Mouse (Mus musculus) CH12F3 (cell line): ENCODE results near the gene Pcmtd2.
"Not testable (repeated sequence)": the region's sequence is repeated elsewhere in the genome, so short reads cannot be mapped to it uniquely, and the experiment has no call there.

Experiments
- in situ Hi-C: fragments of 300-500 bp; cut with MboI; formaldehyde crosslinking; loops from 2 replicates; pipeline ENCODE4 v1.14.3; 2020; ENCODE audit warnings: low sequenced_read_pairs

The Pcmtd2 gene

DNA sequence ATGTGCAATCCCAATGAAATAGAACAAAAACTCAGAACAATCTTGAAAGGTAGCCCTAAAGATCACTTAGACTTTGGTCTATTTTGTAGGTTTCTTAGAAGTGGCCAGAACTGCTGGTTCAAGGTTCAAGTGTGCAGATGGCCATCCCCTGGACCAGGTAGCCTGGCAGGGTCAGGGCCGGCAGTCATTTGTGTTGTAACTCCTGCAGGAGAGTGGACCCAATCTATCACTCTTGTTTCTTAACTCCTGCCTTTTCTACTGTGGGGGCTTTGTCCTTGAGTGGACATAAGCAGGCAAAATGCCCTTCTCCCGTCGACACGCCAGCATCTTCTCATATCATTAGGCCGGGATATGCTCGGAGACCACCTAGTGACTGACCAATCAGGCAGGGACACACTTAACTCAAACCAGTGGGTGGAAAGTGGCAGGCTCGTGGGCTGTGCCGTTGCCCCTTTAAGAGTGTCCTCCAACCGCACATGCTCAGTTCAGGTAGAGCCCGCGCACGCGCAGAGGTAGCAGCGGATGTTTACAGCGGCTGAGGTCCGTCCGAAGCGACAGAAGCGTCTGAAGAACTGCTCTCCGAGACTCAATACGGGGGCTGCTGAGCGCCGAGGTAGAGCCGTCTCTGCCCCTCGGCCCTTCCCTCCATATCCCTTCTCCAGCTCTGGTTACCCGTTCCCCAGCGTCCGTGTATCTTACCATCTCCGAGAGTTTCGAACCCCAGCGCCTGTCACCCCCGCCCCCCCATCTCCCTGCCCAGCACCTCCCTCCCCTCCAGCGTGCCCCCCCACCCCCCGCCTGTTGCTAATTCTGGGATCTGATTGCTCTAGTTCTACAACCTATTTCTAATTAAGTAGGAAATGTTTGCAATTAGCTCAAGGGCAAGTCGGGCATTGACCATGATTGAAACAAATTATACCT, at the start of gene Pcmtd2:
TSS of gene Pcmtd2 (plus strand) at position 483 of the 921 bp plus-strand sequence.
- in situ Hi-C loops: no loop called here

DNA sequence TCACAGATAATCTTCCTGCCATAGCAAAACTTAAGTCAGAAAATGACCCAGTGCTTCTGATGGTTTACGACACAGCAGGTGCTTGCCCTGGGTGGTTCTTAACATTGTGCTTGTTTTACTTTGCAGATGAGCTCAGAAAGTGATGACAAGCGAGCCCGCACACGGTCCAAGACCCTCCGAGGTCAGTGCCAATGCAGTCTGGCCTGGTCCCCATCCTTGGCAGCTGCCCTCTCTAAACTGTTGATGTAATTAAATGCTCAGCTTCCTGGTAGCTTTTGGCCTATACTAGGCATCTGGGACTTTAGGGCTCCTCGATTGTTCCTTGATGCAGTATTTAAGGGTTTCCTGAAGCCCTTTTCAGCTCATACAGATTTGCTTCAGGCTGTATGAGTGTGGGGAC, 48.3 kb upstream of the Pcmtd2 start:
- in situ Hi-C loops: no loop called here

DNA sequence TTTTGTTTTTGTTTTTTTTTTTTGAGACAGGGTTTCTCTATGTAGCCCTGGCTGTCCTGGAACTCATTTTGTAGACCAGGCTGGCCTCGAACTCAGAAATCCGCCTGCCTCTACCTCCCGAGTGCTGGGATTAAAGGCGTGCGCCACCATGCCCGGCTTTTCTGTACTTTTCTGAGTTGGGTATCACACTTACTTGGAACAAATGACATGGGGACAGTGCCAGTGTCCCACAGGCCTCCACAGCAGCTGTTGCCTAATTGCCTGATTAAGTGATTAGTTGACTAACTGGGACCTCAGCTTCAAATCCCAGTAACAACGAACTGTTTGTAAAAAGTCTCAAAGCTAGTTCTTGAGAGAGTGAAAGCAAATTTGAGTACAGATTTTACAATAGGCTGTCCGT, 44.5 kb upstream of the Pcmtd2 start:
- in situ Hi-C loops: not testable (repeated sequence)

DNA sequence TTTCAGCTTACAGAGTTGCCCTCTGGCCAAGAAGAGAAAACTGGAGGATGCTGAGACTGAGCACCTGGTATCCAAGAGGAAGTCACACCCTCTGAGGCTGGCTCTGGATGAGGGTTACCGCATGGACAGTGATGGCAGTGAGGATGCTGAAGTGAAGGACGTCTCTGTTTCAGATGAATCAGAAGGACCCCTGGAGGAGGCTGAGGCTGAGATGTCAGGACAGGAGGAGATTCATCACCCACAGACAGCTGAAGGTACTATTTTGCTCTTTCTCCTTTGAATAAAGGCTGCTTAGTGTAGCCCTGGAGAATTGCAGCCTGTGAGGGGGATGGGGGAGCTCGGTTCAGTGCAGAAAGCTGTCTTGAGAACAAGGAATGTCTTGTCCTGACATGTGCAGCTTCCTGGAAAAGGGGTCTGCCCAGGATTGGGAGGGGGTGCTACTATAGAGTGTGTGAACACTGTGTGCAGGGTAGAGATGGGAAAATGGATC, 42.0 kb upstream of the Pcmtd2 start:
- in situ Hi-C loops: no loop called here

DNA sequence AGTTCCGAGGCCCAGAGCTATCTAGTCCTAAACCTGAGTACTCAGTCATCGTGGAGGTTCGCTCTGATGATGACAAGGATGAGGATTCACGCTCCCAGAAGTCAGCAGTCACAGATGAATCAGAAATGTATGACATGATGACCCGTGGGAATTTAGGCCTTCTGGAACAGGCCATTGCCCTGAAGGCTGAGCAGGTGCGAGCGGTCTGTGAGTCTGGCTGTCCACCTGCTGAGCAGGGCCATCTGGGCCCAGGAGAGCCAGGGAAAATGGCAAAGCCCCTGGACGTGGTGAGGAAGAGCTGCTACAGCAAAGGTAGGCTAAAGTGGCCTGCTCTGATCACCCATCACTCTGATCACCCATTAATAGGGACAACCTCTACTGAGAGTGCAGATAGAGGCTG, 40.0 kb upstream of the Pcmtd2 start:
- in situ Hi-C loops: no loop called here

DNA sequence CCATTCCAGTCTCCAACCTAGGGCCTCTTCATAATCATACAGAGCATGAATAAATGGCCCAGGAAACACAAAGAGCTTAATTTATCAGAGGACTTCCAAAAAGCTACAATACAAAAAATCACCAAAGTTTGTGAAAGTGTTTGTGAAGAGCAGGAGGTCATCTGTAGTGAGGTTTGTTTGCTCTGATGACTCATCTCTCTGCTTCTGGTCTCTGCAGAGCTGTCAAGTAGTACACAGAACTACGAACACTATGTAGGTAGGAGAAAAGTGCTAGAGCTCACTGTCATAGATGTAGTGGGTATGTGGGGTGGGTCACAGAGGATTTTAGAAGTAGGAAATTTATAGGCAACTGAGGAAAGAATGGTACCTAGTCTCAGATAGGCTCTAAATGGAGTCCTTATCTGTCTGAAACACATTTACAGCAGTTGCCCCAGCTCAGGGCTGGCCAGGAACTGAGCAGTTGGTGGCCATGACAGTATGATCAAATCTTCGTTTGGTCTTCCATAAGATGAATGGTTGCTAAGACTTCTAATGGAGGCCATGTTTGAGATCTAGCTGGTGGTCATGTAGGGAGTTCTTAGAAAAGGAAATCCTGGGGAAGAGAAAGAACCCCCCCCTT, 8.5 kb upstream of the Pcmtd2 start:
- in situ Hi-C loops: no loop called here

DNA sequence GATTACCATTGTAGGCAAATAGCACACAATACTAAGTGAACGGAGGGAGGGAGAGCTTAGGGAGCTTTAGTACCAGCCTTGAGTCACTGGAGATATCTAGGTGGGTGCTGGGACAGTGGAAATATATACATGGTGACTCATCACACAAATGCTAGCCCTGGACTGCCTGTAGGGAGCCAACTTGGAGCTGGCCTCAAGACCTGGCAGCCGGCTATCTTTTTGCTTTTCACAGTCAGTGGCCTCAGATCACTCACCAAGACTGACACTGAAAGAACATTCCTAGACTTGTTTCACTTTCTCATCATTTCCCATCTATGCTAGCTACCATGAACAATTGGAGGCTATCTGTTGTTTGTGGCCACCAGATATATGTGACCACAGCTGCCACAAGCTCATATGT, 4.9 kb upstream of the Pcmtd2 start:
- in situ Hi-C loops: no loop called here

DNA sequence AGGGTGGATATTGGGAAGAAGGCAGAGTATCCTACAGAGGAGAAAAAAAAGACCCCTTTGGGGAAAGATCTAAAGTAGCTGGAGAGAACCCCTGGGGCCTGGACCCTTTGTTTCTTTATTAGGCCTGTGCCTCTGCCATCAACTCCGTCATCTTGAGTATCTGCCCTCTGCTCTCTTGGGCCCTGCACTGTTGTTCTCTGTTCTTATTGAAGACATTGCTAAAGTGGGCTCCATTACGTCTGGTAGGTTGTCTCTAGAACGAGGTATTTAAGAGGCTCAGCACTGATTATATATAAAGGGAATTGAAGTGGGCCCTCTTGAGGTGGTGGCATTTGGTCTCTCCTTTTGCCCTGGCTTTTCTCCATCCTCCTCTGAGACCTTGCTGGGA, 633 bp downstream of the Pcmtd2 start:
- in situ Hi-C loops: no loop called here

DNA sequence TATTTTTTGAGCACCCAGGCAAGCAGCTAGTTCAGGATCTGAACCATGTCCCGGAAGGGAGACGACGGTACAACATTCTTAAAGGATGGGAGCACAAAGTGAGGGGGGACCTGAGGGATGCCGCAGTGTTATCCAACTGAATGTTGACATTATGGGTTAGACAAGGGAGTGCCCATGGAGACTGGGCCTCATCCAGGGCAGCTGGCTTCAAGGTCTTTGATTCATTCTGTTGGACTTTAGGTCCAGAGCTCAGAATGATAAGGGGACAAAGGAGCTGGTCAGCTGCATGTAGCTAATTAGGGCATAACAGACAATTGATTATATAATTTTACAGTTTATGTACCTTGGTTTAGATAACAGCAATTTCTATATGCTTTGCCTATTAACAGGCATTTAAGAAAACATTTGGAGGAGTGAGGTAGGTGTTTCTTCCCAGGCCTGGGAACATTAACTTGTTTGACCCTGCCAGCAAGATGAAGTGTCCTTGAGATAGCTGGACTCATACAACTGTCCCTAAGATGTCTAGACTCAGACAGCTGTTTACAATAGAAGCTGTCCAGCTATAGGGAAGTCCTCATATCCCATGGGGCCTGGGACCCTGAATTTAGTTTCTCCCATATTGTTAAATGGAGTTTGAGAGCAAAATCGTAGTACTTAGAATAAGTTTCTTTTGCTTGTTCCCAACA, 8.2 kb downstream of the Pcmtd2 start:
- in situ Hi-C loops: no loop called here

DNA sequence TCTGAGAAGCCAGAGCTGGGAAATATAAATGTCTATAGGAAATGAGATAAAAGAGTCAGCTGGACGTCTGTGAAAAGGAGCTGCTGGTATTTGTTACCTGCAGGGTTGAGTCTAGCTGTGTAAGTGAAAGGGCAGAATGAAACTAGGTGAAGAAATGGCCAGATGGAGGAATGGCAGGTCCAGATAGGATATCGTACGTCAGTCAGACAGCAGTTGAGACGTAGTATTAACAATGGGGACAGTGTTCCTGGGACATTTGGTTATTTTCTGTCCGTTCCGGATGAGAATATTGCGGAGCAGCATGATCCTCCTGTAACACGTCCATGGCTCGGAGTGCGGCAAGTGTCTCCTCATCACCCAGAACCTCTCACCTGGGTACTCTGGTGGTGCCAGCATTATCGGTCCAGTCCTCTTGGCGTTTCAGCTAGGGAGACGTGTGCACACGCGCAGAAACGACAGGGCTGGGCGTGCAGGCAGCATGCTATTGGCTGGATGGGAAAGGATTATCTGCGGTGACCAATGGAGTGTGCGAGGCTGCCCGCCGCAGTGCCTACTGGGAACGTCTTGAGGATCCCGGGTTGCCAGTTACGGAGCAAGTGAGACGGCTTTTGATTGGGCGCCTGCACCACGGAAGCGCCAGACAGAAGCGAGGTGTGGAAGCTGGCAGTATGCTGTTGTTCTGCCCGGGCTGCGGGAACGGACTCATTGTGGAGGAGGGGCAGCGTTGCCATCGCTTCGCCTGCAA, 26.3 kb downstream of the Pcmtd2 start, which contains the start of gene Polr3k:
TSS of gene Polr3k (plus strand) at position 547 of the 745 bp plus-strand sequence.
- in situ Hi-C loops: no loop called here

DNA sequence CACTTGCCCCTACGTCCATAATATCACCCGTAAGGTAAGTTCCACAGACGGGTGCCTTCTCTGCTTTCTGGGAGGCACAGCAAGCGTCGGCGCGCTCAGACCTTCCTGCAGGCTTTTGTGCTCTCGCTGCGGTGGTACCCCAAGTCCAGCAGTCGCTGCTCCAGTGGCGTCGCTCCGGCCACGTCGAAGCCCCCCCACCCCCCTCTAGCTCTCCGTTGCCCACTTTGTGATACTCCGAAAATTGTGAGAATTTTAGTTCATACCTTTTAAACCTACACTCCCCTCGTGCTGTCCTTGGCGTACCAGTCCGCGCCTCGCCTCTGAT, 26.8 kb downstream of the Pcmtd2 start:
- in situ Hi-C loops: no loop called here

DNA sequence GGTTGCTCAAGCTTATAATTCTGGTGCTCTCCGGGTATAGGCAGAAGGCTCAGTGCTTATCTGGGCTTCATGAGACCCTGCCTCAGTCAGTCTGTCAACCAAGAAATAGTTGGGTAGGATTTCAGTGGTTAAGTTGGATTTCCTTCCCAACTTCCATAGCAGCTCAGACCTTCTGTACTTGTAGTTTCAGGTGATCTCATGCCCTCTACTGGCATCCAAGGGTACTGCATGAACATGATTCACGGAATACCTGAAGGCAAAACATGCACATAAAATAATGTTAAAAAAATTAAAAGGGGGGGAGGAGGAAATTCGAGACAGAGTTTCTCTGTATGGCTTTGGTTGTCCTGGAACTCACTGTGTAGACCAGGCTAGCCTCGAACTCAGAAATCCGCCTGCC, 29.3 kb downstream of the Pcmtd2 start:
- in situ Hi-C loops: no loop called here

DNA sequence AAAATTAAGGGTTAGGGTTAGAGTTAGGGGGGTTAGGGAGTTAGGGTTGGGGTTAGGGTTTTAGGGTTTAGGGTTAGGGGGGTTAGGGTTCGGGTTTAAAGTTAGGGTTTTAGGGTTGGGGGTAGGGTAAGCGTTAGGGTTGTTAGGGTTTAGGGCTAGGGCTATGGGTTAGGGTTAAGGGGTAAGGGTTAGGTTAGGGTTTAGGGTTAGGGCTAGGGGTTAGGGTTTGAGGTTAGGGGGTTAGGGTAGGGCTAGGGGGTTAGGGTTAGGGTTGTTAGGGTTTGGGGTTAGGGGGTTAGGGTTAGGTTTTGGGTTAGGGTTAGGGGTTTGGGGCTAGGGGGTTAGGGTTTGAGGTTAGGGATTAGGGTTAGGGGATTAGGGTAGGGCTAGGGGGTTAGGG, 33.4 kb downstream of the Pcmtd2 start:
- in situ Hi-C loops: no loop called here

DNA sequence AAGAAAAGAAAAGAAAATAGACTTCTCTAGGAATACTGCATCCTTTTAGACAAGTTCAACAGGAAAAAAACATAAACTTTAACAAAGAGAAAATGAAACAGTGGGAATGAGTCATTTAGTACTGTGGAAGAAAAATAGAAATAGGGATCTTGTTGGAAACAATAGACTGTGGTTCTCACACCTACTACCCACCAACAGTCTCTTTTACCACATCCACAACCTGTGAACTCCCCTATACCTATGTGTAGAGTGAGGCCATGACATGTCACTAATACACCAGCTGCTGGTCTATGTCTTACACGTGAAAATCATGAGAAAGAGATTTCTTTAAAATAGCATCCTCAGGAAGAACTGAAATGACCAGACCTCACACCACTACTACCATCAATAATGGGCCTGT, 41.2 kb downstream of the Pcmtd2 start:
- in situ Hi-C loops: no loop called here

DNA sequence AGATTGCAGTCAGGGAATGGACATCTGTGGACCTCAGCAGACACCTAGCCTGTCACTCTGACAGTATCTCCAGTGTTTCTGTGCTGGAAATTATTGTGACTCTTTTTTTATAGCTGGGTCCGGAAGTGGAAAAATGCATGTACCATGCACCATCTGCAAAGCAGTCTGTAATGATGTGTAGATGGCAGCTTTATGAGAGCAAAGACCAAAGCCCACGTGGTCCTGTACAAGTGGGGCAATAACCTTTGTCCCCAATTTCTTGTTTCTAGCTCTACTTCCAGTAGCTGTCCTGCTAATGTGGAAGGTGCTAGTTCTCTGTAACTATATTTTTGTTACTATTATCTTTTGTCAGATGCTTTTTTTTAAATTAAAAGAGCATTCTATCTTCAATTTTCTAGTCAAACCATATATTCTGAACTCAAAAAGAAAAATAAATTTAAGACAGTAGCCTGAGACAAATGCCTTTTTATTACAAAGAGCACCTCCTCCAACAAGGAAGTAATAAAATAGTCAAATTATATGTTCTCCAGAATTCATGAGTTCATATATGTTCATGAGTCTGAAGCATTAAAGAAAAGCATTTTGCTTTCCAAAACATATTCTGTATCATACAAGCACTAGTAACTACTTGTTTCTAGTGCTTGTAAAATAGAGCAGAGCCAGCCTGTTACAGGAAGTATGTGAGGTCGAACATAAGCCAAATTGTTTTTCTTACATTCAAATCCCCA, 45.5 kb downstream of the Pcmtd2 start:
- in situ Hi-C loops: no loop called here
